Mouse (Mus musculus) megakaryocyte progenitor cell, adult 5-6 weeks (primary cell): ENCODE results near the gene Insr. TPM values are rescaled to one million over a fixed set of nuclear protein-coding genes. Genes with fewer than 3 reads are reported as not detected.

Source experiments
- ATAC-seq: replicated peaks from 2 replicates; pipeline ENCODE4 v1.8.0; 2016; ENCODE audit warnings: mild to moderate bottlenecking, moderate TSS enrichment, inconsistent platforms; ENCODE audit not compliant: poor library complexity
- total RNA-seq, 2 experiments: library from RNA; stranded (forward) in 1 of 2; stranded (reverse) in 1 of 2; fragments of 157-497, 149-512 nt in 1 of 2; fragments of 200-1000 nt in 1 of 2; gene quantifications; 2 replicates each; pipeline versions ENCODE4 v1.2.3 to v1.2.4; 2015 to 2017

Gene Insr
- total RNA-seq, 2 experiments from 2014 or later, result 9.7 to 21.0 TPM

DNA sequence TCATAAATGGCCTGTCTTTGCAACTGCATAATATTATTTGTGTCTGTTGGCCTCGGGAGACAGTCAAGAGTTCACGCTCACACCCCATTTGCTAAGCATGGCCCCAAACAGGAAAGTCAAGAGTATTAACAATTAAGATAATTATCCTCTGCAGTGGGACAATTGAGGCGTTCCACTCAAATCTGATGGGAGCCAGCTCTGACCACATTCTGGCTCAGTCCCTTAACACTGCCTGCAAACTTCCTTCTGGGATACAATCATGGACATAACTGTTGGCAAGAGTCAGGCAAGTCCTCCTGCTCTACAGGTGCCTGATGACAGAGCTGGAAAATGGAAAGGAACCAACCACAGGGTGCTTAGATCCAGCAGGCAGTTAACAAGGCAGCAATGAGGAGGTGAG is 43.1 kb downstream of the Insr start:
- ATAC-seq, result no peak

DNA sequence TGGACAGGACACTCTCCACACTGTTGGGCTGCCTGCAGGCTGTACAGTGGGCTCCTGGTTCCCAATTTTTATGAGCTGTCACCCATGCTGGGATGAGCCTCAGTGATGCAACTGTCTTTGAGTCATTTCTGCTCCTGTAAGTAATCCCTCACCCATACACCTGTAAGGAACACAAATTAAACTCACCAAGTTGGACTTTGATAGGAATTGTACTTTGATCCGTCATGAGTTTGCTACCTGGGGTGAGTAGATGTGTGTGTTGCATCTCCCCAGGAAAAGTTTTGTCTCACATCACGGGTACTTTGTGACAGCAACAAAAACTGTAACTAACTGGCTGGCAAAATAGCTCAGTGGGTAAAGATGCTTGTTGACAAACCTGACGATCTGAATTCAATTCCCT is 44.8 kb downstream of the Insr start:
- ATAC-seq, result no peak

DNA sequence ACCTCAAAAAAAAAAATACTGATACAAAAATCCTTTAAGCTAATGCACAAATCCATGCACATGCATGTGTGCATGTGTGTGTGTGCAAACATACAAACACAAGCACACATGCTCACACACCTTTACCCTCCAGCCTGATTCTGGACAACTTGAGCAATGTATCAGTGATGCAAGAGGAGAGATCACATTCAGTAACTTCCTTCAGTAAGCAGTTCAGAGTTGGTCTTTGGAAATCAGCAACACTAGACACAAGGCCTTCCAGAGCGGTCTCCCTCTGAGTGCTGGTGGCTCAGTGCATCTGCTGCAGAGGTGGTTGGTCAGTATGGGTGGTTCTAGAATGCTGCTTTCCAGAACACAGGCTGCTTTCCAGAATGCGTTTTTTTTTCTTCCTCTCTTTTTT is 46.8 kb downstream of the Insr start:
- peak; percentile 66 for ATAC-seq

DNA sequence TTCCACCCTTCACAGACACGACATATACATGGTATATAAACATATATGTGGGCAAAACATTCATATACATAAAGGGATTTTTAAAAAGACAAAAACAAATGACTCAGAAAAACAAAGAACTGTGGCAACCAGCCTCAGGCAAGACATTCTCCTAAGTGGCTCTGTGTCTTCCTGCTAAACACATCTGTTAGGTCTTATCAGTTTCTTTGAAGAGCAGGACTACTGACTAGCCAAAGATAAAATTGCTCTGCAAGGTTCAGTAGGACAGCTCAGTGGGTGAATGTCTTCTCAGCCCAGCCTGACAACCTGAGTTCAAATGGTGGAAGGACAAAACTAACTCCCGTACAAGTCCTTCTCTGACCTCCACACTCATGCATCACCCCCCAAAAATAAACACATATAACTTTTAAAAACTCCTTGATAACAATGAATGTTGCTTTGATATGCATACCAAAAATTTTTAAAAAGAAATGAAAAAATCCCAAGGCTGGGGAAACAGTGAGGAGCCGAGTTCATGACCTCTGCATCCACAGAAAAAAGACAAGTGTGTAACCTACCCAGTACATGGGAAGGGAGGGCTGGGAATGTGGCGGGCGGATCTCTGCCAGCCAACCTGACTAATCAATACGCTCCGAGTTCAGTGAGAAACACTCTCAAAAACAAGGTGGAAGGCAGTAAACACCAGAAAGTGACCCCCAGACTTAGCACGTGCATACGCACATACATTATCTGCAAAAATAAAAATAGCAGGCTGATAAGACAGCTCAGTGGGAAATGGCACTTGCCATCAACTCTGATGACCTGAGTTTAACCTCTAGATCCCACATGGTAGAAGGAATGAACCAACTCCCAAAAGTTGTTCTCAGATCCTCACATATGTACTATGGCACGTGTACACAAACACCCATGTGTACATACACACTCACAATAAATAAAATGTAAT is 49.0 kb downstream of the Insr start:
- ATAC-seq, result peak; percentile 71

DNA sequence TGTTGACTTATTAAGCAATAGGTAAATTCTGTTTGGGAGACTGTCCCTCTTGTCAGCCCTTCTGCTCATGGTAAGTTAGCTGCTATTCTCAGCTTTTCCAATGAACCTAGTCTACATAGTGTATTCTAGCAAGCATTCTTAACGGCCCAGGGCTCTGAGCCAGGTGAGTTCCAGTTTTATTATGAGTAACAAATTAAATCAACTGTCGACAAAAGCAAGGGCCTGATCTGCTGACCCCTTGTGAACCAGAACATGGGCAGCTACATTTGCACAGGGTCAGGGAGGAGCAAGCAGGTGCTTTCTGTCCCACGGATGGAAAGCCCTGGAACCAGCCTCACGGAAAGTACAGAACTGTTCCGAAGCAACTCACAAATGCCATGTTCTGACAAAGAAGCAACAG is 52.0 kb downstream of the Insr start:
- no peak for ATAC-seq

DNA sequence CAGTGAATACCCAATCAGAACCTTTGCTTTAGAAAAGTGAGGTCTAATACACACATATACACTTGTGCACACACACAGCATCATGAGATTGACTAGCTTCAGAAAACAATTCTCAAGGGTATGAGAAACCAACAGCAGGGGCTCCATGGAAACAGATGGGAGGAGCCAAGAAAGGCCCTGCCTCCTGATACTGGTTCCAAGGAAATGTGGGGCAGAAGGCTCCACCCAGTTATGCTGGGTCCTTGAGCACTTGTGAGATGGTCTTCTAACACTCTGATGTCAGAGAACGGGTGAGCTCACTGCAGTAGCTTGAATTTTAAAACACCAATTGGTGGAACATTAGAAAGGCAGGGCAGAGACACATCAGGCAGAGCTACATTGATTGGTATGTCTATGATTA is 53.7 kb downstream of the Insr start:
- ATAC-seq, result no peak

DNA sequence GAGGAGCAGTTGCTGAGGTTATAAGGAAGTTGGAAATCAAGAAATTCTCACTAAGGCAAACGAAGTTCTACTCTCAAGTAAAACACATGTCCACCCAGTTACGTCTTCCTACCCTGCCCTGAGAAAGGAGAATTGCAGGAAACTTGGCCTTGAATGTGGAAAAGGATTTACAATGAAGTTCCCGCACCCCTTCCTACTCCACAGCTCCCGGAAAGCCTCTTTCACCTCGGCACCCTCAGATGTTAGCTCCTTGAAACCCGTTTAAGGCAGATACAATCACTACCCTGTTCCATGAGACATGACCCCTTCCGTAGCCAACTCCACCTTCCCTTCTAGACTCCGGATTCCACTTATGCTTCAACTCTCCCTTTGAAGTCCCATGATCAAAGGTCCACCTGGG is 54.2 kb downstream of the Insr start:
- ATAC-seq, result no peak

DNA sequence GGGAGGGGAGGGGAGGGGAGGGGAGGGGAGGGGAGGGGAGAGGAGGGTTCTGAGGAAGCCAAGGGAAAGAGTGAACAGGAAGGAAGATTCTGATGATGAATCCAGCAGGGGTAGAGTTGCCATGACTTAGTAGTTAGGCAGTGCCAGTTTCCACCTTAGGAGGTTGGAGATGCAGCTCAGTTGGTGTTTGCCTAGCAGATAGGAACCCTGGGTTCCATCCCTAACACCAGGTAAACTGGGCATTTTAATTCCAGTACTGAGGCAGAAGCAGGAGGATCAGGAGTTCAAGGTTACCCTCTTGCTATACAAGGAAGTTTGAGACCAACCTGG is 56.8 kb downstream of the Insr start:
- ATAC-seq, result no peak

DNA sequence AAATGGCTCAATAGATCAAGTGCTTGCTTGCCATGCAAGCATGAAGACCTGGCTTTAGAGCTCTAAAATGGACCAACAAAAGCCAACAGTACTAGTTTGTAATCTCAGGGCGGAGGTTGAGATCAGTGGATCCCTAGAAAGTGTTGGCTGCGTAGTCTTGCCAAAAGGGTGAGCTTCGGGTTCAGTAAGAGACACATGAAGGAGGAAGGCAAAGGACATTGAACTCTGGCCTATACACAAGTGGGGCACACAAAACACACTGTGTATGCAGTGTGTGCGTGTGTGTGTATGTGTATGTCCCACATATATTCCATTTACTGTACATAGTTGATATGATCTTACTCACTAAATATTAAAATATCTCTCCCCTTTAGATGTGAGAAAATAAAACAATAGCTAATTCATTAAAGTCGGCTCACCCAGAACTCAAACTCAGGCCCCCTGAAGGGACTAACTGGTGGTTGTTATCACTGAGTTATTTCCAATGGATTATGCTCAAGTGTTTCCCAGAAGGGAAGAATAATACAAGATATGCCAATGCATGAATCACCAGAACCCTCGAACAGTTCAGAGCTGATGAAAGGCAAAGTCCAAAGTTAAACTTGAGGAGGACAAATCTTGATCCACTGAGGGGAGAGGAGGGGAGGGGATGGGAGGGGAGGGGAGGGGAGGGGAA is 57.3 kb downstream of the Insr start:
- ATAC-seq, result no peak

DNA sequence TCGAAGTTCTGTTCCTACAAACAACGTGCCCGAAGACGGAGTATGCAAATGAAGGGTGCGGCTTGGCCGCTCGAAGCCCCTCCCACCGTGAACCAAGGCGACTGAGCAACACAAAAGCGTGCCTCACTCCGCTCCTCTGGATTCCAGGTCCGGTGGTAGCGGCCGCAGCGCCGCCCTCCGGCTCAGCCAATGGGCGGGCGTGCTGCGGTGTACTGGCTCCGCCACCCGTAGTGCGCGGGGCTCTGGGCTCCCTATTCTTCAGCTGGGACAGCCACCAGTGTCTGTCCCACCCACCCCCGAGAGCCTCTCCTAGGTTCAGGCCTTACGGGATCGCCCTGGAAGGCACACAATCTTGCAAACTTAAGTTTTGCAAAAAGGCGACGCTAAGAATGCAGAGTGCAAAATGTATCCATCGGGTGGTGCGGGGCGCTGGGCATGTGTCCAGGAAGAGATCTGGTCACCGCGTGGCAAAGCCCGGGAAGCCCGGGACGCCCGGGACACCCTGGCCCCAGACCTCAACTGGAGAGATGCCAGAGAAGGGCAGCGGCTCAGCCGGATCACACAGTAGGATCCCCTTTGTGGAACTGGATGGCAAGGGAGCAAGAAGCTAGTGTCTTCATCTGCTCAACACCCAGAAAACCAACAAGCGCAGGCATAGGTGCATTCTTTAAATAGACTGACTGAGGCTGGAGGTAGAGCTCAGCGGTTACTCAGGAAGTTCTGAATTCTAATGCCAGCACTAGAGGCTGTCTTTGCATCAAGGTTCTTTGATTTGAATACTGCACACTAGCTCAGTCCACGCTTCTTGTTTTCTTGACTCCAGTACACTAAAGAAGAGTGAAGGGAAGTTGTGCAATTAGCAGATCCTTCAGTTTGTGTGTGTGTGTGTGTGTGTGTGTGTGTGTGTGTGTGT is 58.1 kb downstream of the Insr start:
- peak; percentile 88 for ATAC-seq

DNA sequence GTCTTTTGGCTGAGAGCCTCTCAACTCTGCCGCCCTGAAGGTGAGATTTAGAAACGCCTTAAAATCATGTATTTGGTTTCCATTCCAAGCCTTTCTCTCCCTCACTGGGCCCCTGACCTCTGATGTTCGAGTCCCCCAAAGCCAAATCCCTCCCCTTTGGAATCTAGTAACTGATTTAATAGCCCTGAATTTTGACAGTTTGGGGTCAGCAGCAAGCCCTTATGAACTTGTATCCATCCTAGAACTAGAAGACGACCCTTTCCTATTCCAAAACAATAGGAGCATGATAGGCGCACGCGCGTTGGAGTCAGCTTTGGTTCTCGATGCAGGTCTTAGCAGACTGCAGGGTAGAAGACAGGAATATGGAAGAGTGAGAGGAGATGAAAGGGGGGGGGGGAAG is 58.9 kb downstream of the Insr start:
- 0 out of 2 replicates have a peak, but pooled peaks have one; percentile 2 for ATAC-seq

DNA sequence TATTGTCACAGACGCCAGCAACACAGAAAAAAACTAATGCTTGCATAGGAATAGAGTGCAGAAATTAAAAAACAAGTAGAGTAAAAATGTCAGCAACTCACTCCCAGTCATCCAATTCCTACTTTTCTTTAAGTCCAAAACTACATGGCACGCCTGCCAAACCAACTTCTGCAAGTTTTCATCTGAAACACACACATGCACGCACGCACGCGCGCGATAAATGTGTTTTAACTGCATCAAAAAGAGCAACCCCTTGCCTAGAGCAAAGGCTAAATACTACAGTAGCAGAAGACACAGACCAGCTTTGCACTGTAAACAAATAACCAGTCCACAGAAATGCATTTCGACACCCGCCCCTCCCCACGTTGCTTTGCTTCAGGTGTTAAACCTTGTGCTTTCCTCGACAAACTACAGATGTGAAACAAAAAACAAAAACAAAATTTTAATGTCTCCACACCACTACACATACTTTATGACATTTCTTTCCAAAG is 59.5 kb downstream of the Insr start:
- no peak for ATAC-seq

DNA sequence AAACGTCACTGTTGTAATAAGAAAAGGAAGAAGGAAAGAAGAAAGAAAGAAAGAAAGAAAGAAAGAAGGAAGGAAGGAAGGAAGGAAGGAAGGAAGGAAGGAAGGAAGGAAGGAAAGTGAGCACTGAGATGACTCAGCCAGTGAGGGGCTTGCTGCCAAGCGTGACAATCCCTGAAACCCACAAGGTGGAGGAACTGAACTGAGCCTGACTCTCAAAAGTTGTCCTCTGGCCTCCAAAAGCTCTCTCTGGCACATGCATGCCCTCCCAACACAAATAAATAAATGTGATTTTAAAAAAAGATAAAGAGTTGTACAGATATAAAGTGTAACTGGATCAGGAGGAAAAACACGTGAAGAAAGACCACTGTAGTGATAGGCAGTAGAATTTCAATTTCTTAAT is 60.2 kb downstream of the Insr start:
- ATAC-seq, result no peak

DNA sequence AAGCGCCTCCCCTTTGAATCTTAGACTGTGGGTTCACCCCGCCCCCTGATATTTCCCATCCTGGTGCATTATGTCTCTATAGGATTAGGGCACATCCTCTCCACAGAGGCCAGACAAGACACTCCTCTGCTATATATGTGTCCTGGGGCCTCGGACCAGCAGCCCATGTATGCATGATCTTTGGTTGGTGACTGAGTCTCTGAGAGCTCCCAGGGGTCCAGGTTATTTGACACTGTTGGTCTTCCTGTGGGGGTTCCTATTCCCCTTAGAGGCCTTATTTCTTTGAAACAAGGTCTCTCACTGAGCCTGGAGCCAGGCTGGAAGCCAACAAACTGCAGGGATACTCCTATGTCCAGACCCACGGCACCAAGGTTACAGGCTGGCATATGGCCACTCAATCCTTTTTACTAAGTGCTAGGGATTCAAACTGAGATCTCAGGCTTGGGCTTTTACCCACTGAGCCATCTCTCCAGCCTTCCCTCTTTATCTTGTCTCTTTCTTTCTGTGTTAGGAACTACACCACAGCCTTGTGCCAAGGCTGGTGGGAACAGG is 62.8 kb downstream of the Insr start:
- ATAC-seq, result no peak

DNA sequence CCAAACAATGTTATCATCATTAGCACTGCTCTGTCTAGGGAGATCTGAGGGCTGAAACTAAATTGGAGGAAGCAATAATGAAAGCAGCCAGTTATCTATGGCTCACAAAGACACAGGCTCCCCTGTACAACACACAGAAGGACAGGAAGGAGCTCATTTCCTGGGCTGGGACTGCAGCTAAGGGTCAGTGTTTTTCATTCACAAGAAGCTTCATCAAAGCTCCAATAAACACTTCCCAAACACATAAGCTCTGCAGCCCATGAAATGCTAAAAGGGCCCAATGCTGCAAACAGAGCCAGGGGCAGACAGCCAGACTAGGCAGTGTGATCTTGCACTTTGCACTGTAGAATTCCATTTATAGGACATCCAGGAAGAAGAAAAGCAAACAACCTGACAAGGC is 63.9 kb downstream of the Insr start:
- ATAC-seq, result 0 out of 2 replicates have a peak, but pooled peaks have one; percentile 27

DNA sequence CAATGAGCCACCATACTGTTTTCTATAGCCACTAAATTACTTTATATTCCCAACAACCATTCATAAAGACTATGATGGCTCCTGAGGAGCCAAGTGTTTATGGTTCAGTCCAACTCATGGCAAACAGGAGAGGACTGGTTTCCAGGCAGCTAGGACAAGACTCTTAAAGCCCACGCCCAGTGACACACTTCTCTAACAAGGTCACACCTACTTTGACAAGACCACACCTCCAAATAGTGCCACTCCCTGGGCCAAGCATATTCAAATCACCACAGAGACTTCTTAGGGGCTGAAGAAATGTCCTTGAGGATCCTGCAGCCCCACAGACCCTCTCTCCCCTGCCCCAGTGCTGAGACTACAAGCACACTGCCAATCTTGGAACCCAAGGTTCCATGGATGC is 64.8 kb downstream of the Insr start:
- ATAC-seq, result no peak

DNA sequence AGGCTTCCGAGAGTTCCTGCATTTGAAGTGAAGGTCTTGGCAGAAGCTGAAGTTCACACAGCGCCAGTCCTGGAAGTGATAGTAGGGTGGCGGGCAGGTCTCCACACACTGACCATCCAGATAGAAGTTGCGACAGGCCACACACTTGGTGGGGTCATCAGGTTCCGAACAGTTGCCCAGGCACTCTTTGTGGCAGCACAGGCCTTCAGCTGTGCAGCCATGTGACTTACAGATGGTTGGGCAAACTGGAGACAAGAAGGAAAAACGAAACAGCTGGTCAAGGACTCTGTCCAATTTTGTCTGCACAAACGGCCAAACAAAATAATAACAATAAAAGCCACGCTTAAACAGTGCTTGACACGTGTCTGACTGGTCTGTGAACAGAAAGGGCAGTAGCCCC is 68.0 kb downstream of the Insr start:
- ATAC-seq, result no peak

DNA sequence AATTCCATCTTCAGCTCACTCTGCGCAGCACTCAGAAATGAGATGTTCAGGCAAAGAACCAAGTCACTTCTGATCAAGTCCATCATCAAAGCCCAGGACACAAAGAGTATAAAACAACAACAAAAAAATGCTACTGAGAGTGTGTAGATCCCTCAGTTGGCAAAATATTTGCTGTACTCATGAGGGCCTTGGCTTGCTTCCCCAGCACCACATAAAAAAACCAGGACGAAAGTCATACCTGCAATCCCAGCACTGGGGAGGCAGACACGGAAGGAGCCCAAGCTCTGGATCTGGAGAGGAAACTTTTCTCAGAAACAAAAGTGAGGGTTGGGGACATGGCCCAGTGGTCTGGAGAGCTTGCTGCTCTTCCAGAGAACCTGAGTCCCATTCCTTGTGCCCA is 69.5 kb downstream of the Insr start:
- no peak for ATAC-seq

DNA sequence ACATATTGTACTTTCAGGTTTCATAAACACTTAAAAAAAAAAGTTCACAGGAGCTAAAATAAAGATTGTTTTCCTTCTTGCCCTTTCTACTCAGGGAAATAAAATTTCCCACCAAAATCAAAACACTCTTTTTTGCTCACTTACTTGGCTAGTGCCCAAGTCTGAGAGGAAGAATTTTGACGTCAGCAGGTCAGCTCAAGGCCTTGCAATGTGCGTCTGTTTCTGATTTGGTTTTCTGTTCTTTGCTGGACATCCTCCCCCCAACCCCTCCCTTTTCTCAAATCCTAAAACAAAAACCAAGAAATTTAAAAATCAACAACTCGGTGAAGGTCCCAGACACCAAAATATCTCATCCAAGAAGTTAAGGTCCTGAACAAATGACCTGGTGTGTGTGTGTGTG is 70.1 kb downstream of the Insr start:
- no peak for ATAC-seq

DNA sequence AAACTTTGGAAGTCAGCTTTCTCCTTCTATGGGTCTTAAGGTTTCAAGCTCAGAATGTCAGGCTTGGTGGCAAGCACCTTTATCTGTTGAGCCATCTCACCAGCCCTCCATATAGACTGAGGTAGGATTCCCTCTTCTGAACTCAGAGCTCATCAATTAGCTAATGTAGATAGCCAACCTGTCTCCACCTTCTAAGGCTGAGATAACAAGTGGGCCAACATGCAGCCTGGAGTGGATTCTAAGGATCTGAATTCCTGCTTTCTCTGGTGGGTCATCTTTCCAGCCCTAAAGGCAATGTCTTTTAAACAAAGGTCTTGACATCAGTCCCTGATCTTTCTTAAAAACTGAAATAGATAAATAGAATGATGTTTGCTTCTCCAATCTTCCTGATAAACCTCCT is 70.7 kb downstream of the Insr start:
- ATAC-seq, result no peak
